Mouse (Mus musculus) midbrain, postnatal 0 days (tissue): ENCODE measurements at regions not wholly inside any gene's neighbourhood (a gene's known extent, or its start where the extent isn't known, plus 50 kb on each side); places are given as distances from the start of the nearest gene placed in this dataset.

Source experiments
- ATAC-seq: fragments of 200-750 bp; cut with Nextera tagmentation; 2 replicates; pipeline ENCODE4 v1.8.0; 2017; ENCODE audit warnings: moderate number of reproducible peaks, mild to moderate bottlenecking, moderate TSS enrichment, moderate library complexity; ENCODE audit not compliant: low FRiP score
- DNase-seq: peaks from one replicate; pipeline ENCODE4 v3.0.0-alpha.2; 2015; ENCODE audit warnings: low spot score
- H3K27ac ChIP-seq: fragments of 300-500 bp; sonication (generic); 2 replicates; pipeline ENCODE4 v1.5.1; 2014; ENCODE audit warnings: low read depth, mild to moderate bottlenecking, low read length, mixed read lengths
- H3K27me3 ChIP-seq: fragments of 300-500 bp; sonication (generic); 2 replicates; pipeline ENCODE4 v1.6.1; 2014; ENCODE audit warnings: low read length, control low read depth, mixed read lengths; ENCODE audit not compliant: insufficient read depth
- H3K36me3 ChIP-seq: fragments of 300-500 bp; sonication (generic); 2 replicates; pipeline ENCODE4 v1.6.1; 2014; ENCODE audit warnings: low read length, control low read depth, mixed read lengths; ENCODE audit not compliant: insufficient read depth
- H3K4me1 ChIP-seq: fragments of 300-500 bp; sonication (generic); 2 replicates; pipeline ENCODE4 v1.6.1; 2014; ENCODE audit warnings: mild to moderate bottlenecking, control low read depth, antibody characterized with exemption, low read length, mixed read lengths; ENCODE audit not compliant: insufficient read depth
- H3K4me2 ChIP-seq: fragments of 300-500 bp; sonication (generic); 2 replicates; pipeline ENCODE4 v1.6.1; 2014; ENCODE audit warnings: low read depth, mild to moderate bottlenecking, low read length, mixed read lengths; ENCODE audit not compliant: poor library complexity, severe bottlenecking
- H3K4me3 ChIP-seq: fragments of 300-500 bp; sonication (generic); 2 replicates; pipeline ENCODE4 v1.5.1; 2014; ENCODE audit warnings: low read depth, mild to moderate bottlenecking, low read length, moderate library complexity
- H3K9ac ChIP-seq: fragments of 300-500 bp; sonication (generic); replicated peaks from 2 replicates; pipeline ENCODE4 v1.6.1; 2014; ENCODE audit warnings: mild to moderate bottlenecking, low read length, moderate library complexity, mixed read lengths; ENCODE audit not compliant: poor library complexity, severe bottlenecking
- H3K9me3 ChIP-seq: fragments of 300-500 bp; sonication (generic); 2 replicates; pipeline ENCODE4 v1.6.1; 2016; ENCODE audit warnings: low read length, control low read depth
- CTCF ChIP-seq: IDR thresholded peaks from 2 replicates; pipeline ENCODE4 v1.5.1; 2016; ENCODE audit warnings: antibody characterized with exemption, mild to moderate bottlenecking
- WGBS: fragments of 180-500 bp; shearing (Covaris S2); extraction: QIAGEN DNeasy Blood & Tissue Kit; methylation state at CpG from one replicate; pipeline ENCODE4 v1.1.7; 2014; 5-methylcytosine and 5-hydroxymethylcytosine counted together

- ATAC-seq (no peak), DNase-seq (no peak)
- Histone ChIP-seq H3K27ac (no peak overlapping the region), H3K4me3 (no peak overlapping the region), H3K9ac (no peak overlapping the region), H3K36me3 (no peaks in the 10 kb centered on the region), H3K27me3 (no peaks in the 10 kb centered on the region), H3K4me1 (no peaks in the 10 kb centered on the region), H3K9me3 (no peaks in the 10 kb centered on the region), H3K4me2 (no peak overlapping the region)
- WGBS: 77% methylated on average over 3 of the region's 3 CpGs
- no peak for TF ChIP-seq CTCF
Measured at GRCm38 (mm10) chr14:45826023-45826422, 168.1 kb upstream of the Ddhd1 start.

GRCm38 (mm10) chr14:45827096-45827495 is 169.2 kb upstream of the Ddhd1 start:
- Histone ChIP-seq H3K27ac (no peak overlapping the region), H3K4me2 (no peak overlapping the region), H3K9me3 (no peaks in the 10 kb centered on the region), H3K36me3 (no peaks in the 10 kb centered on the region), H3K27me3 (no peaks in the 10 kb centered on the region), H3K4me1 (no peaks in the 10 kb centered on the region), H3K9ac (no peak overlapping the region), H3K4me3 (no peak overlapping the region)
- 47% methylated on average over 1 of the region's 1 CpGs for WGBS
- ATAC-seq (no peak), DNase-seq (no peak)
- TF ChIP-seq CTCF: no peak

GRCm38 (mm10) chr14:45830457-45830856 is 172.5 kb upstream of the Ddhd1 start:
- WGBS: 87% methylated on average over 5 of the region's 5 CpGs
- ATAC-seq (no peak), DNase-seq (no peak)
- H3K9ac ChIP-seq: no peak overlapping the region
- no peaks in the 10 kb centered on the region for H3K9me3 ChIP-seq
- no peaks in the 10 kb centered on the region for H3K27me3 ChIP-seq
- no peak overlapping the region for H3K4me2 ChIP-seq
- no peak for TF ChIP-seq CTCF
- no peaks in the 10 kb centered on the region for H3K4me1 ChIP-seq
- H3K27ac ChIP-seq: no peak overlapping the region
- H3K4me3 ChIP-seq: no peak overlapping the region
- H3K36me3 ChIP-seq: no peaks in the 10 kb centered on the region

GRCm38 (mm10) chr14:45837039-45837438 is 179.1 kb upstream of the Ddhd1 start:
- Histone ChIP-seq H3K4me2 (no peak overlapping the region), H3K4me1 (no peaks in the 10 kb centered on the region), H3K27me3 (no peaks in the 10 kb centered on the region), H3K9me3 (no peaks in the 10 kb centered on the region), H3K4me3 (no peak overlapping the region), H3K27ac (no peak overlapping the region), H3K36me3 (no peaks in the 10 kb centered on the region), H3K9ac (no peak overlapping the region)
- WGBS: 87% methylated on average over 11 of the region's 11 CpGs
- no peak for TF ChIP-seq CTCF
- DNase-seq (no peak), ATAC-seq (no peak)

- WGBS: 75% methylated on average over 1 of the region's 1 CpGs
Measured at GRCm38 (mm10) chr14:45843829-45844228, 185.9 kb upstream of the Ddhd1 start.

GRCm38 (mm10) chr14:45850588-45850987 is 192.6 kb upstream of the Ddhd1 start:
- no peak for TF ChIP-seq CTCF
- Histone ChIP-seq H3K4me1 (no peaks in the 10 kb centered on the region), H3K36me3 (no peaks in the 10 kb centered on the region), H3K9me3 (0 out of 2 replicates have a peak, but pooled peaks cover 4% of the 10 kb centered on the region), H3K27me3 (no peaks in the 10 kb centered on the region), H3K4me3 (no peak overlapping the region), H3K4me2 (no peak overlapping the region), H3K9ac (no peak overlapping the region), H3K27ac (no peak overlapping the region)
- WGBS: 81% methylated on average over 8 of the region's 8 CpGs
- DNase-seq (no peak), ATAC-seq (no peak)

More at GRCm38 (mm10) chr14:45843829-45844228, 185.9 kb upstream of the Ddhd1 start:
- Histone ChIP-seq H3K4me1 (no peaks in the 10 kb centered on the region), H3K9ac (no peak overlapping the region), H3K4me3 (no peak overlapping the region), H3K9me3 (no peaks in the 10 kb centered on the region), H3K27ac (no peak overlapping the region), H3K4me2 (no peak overlapping the region), H3K27me3 (no peaks in the 10 kb centered on the region), H3K36me3 (no peaks in the 10 kb centered on the region)
- no peak for ATAC-seq
- no peak for TF ChIP-seq CTCF
- no peak for DNase-seq
